In genomic region chr1:171088237-171088869, GRCm38 (mm10) we compare ENCODE assay signal across 8 mouse cellular contexts. TPM values are rescaled to one million over a fixed set of nuclear protein-coding genes. Genes with fewer than 3 reads are reported as not detected.
A peak's percentile ranks its signal among the peaks of the same experiment; 100 is the strongest.
DNase-seq lines count a peak whose midpoint lies in the region; ATAC-seq and TF ChIP-seq lines count a peak whose summit lies in the region.
"Not testable (repeated sequence)": the region's sequence is repeated elsewhere in the genome, so short reads cannot be mapped to it uniquely, and the experiment has no call there.

No protein-coding gene starts in this region.

- DNase-seq in MEL (ENCODE audit: low read depth, low spot score), result peak; percentile 67
- peak; percentile 57 for DNase-seq in embryonic facial prominence, embryonic 11.5 days (ENCODE audit: low spot score)
- not testable (repeated sequence) for DNase-seq in liver, embryonic 14.5 days (ENCODE audit: low read depth in 3 of 3, low spot score in 3 of 3)

- not testable (repeated sequence) for H3K27me3 ChIP-seq in MEL (ENCODE audit: control insufficient read depth in 1 of 2, insufficient read depth in 2 of 2, low read length in 2 of 2); forebrain, embryonic 16.5 days (replicated peaks; ENCODE audit: control insufficient read depth, insufficient read depth, low read length); midbrain, embryonic 15.5 days (replicated peaks); stomach, embryonic 15.5 days (replicated peaks)
- H3K27me3 ChIP-seq in embryonic facial prominence, embryonic 11.5 days (ENCODE audit: control insufficient read depth, insufficient read depth, low read length), result peaks cover 11% of the 10 kb centered on the region
- H3K27me3 ChIP-seq in hindbrain, embryonic 13.5 days, result peaks cover 51% of the 10 kb centered on the region
- H3K27me3 ChIP-seq in kidney, embryonic 16.5 days (ENCODE audit: insufficient read depth, low read length), result peaks cover 12% of the 10 kb centered on the region
- H3K27me3 ChIP-seq in liver, embryonic 14.5 days (ENCODE audit: control insufficient read depth, insufficient read depth, low read length), result peaks cover 15% of the 10 kb centered on the region

- ATAC-seq in embryonic facial prominence, embryonic 11.5 days (replicated peaks; ENCODE audit: insufficient number of reproducible peaks, low FRiP score, low TSS enrichment, low read depth); forebrain, embryonic 16.5 days; hindbrain, embryonic 13.5 days (ENCODE audit: low FRiP score); kidney, embryonic 16.5 days (ENCODE audit: low FRiP score, low TSS enrichment); liver, embryonic 14.5 days (ENCODE audit: insufficient read depth); midbrain, embryonic 15.5 days (replicated peaks); stomach, embryonic 15.5 days (ENCODE audit: insufficient read depth, low FRiP score, low read depth): not testable (repeated sequence)

- TF ChIP-seq POLR2A in MEL (IDR thresholded peaks at IDR 0.05; ENCODE audit: control insufficient read depth in 1 of 2, insufficient read depth in 1 of 2, low read depth in 1 of 2, low read length in 2 of 2, poor library complexity in 1 of 2), result peak in 1 of 2 experiments; percentile 27; a peak in 1 of 4 replicates

- not testable (repeated sequence) for TF ChIP-seq CTCF in MEL (IDR thresholded peaks at IDR 0.05 in 2 of 3, conservative IDR thresholded peaks at IDR 0.05 in 1 of 3; ENCODE audit: control insufficient read depth in 1 of 3, insufficient read depth in 1 of 3, low read depth in 2 of 3, low read length in 3 of 3, poor library complexity in 1 of 3, severe bottlenecking in 1 of 3); liver, embryonic 14.5 days (IDR thresholded peaks at IDR 0.05; ENCODE audit: low read depth)

- H3K4me2 ChIP-seq in embryonic facial prominence, embryonic 11.5 days (ENCODE audit: low read depth, low read length), result not testable (repeated sequence)
- H3K4me2 ChIP-seq in forebrain, embryonic 16.5 days (ENCODE audit: low read length), result peak overlapping the region; percentile 31
- H3K4me2 ChIP-seq in hindbrain, embryonic 13.5 days, result peak overlapping the region; percentile 25; the same call in 1 of the 2 replicates
- peak overlapping the region; percentile 34; the same call in 1 of the 2 replicates for H3K4me2 ChIP-seq in kidney, embryonic 16.5 days (replicated peaks; ENCODE audit: low read depth, low read length)
- H3K4me2 ChIP-seq in liver, embryonic 14.5 days (ENCODE audit: low read depth), result peak overlapping the region; percentile 43
- peak overlapping the region; percentile 35 for H3K4me2 ChIP-seq in midbrain, embryonic 15.5 days
- H3K4me2 ChIP-seq in stomach, embryonic 15.5 days, result peak overlapping the region; percentile 40

- H3K27ac ChIP-seq in MEL (ENCODE audit: control insufficient read depth, low read depth, low read length), result peak overlapping the region; percentile 49; the same call in 1 of the 2 replicates
- not testable (repeated sequence) for H3K27ac ChIP-seq in embryonic facial prominence, embryonic 11.5 days (replicated peaks; ENCODE audit: low read depth, low read length); forebrain, embryonic 16.5 days (ENCODE audit: low read length); hindbrain, embryonic 13.5 days; kidney, embryonic 16.5 days (ENCODE audit: low read length); liver, embryonic 14.5 days; midbrain, embryonic 15.5 days; stomach, embryonic 15.5 days

- TF ChIP-seq RAD21 in MEL (IDR thresholded peaks at IDR 0.05; ENCODE audit: low read depth, low read length), result not testable (repeated sequence)

- not testable (repeated sequence) for H3K36me3 ChIP-seq in MEL (ENCODE audit: control insufficient read depth in 1 of 2, insufficient read depth in 2 of 2, low read length in 2 of 2); embryonic facial prominence, embryonic 11.5 days (replicated peaks; ENCODE audit: control insufficient read depth, insufficient read depth, low read depth, low read length); forebrain, embryonic 16.5 days (ENCODE audit: control insufficient read depth, insufficient read depth); hindbrain, embryonic 13.5 days; kidney, embryonic 16.5 days (ENCODE audit: insufficient read depth, low read length); liver, embryonic 14.5 days (replicated peaks; ENCODE audit: control insufficient read depth, insufficient read depth, low read depth); midbrain, embryonic 15.5 days (replicated peaks); stomach, embryonic 15.5 days

- not testable (repeated sequence) for H3K79me2 ChIP-seq in MEL (ENCODE audit: control insufficient read depth, insufficient read depth, low read length, poor library complexity)

- 0 out of 4 replicates have a peak, but pooled peaks of 1 of the 2 experiments have one; percentile 14 for TF ChIP-seq EP300 in MEL (IDR thresholded peaks at IDR 0.05; ENCODE audit: low read depth in 1 of 2, low read length in 2 of 2)
- TF ChIP-seq EP300 in liver, embryonic 14.5 days (IDR thresholded peaks at IDR 0.05; ENCODE audit: low read depth), result not testable (repeated sequence)

- H3K9me3 ChIP-seq in MEL (replicated peaks; ENCODE audit: insufficient read depth, low read length); embryonic facial prominence, embryonic 11.5 days (replicated peaks; ENCODE audit: control insufficient read depth, low read length); forebrain, embryonic 16.5 days (ENCODE audit: control insufficient read depth, low read length); hindbrain, embryonic 13.5 days; kidney, embryonic 16.5 days (ENCODE audit: low read length); liver, embryonic 14.5 days (ENCODE audit: control insufficient read depth, low read length); midbrain, embryonic 15.5 days; stomach, embryonic 15.5 days: not testable (repeated sequence)

- H3K4me1 ChIP-seq in MEL (ENCODE audit: control insufficient read depth in 1 of 2, insufficient read depth in 2 of 2, low read length in 2 of 2); embryonic facial prominence, embryonic 11.5 days (ENCODE audit: control insufficient read depth, insufficient read depth, low read length); forebrain, embryonic 16.5 days (replicated peaks; ENCODE audit: control insufficient read depth, insufficient read depth, low read length); hindbrain, embryonic 13.5 days (replicated peaks); kidney, embryonic 16.5 days (ENCODE audit: insufficient read depth, low read length); midbrain, embryonic 15.5 days; stomach, embryonic 15.5 days: not testable (repeated sequence)
- peaks cover 5 to 10% of the 10 kb centered on the region in 2 experiments for H3K4me1 ChIP-seq in liver, embryonic 14.5 days (replicated peaks; ENCODE audit: control insufficient read depth in 2 of 2, insufficient read depth in 2 of 2, low read length in 1 of 2)

- peak overlapping the region; percentile 56 for H3K9ac ChIP-seq in MEL (ENCODE audit: control insufficient read depth, low read depth, low read length, poor library complexity, severe bottlenecking)
- not testable (repeated sequence) for H3K9ac ChIP-seq in embryonic facial prominence, embryonic 11.5 days (replicated peaks; ENCODE audit: low read length); forebrain, embryonic 16.5 days (replicated peaks; ENCODE audit: low read depth, low read length); hindbrain, embryonic 13.5 days; kidney, embryonic 16.5 days (replicated peaks; ENCODE audit: low read length); midbrain, embryonic 15.5 days; stomach, embryonic 15.5 days
- 0 out of 2 replicates have a peak overlapping the region, but pooled peaks have one; percentile 34 for H3K9ac ChIP-seq in liver, embryonic 14.5 days (replicated peaks)

- H3K4me3 ChIP-seq in MEL (ENCODE audit: control insufficient read depth in 1 of 2, insufficient read depth in 1 of 2, low read depth in 2 of 2, low read length in 2 of 2), result peak overlapping the region; percentile 43 to 45
- H3K4me3 ChIP-seq in embryonic facial prominence, embryonic 11.5 days (ENCODE audit: low read depth, low read length); hindbrain, embryonic 13.5 days; kidney, embryonic 16.5 days (ENCODE audit: low read length); liver, embryonic 14.5 days (ENCODE audit: insufficient read depth in 1 of 2, low read depth in 2 of 2, low read length in 2 of 2): not testable (repeated sequence)
- H3K4me3 ChIP-seq in forebrain, embryonic 16.5 days (replicated peaks; ENCODE audit: low read length), result peak overlapping the region; percentile 18; the same call in 1 of the 2 replicates
- H3K4me3 ChIP-seq in midbrain, embryonic 15.5 days, result peak overlapping the region; percentile 17
- 0 out of 2 replicates have a peak overlapping the region, but pooled peaks have one; percentile 16 for H3K4me3 ChIP-seq in stomach, embryonic 15.5 days (replicated peaks)

- WGBS in embryonic facial prominence, embryonic 11.5 days, result 3% methylated on average over 10 of the region's 10 CpGs
- 3% methylated on average over 10 of the region's 10 CpGs for WGBS in forebrain, embryonic 16.5 days
- 3% methylated on average over 10 of the region's 10 CpGs for WGBS in hindbrain, embryonic 13.5 days
- WGBS in kidney, embryonic 16.5 days, result 5% methylated on average over 10 of the region's 10 CpGs
- WGBS in liver, embryonic 14.5 days (ENCODE audit: insufficient replicate concordance), result 3% methylated on average over 10 of the region's 10 CpGs
- WGBS in midbrain, embryonic 15.5 days, result 7% methylated on average over 10 of the region's 10 CpGs
- 4% methylated on average over 10 of the region's 10 CpGs for WGBS in stomach, embryonic 15.5 days

RNA-seq across cellular contexts. Expression of gene Fcgr3, which starts 23.6 kb away (rescaled TPM):
- total RNA-seq in MEL (2012; rRNA removed), result 0.39 and 0.62 TPM in 2 replicates
- polyA plus RNA-seq in MEL (2012; ENCODE audit: insufficient read depth in 1 of 2, insufficient read length in 2 of 2, low read depth in 1 of 2, low replicate concordance in 2 of 2, missing spikeins in 1 of 2), result 1 to 10 TPM in 1 of 2 experiments, not detected in 1; 6.1 TPM
- polyA plus RNA-seq in embryonic facial prominence, embryonic 11.5 days (2014; fragmentation: Nextera tagmentation; extraction: Ambion mirVana), result 6.5 and 7.9 TPM in 2 replicates
- polyA plus RNA-seq in forebrain, embryonic 16.5 days (2015; fragmentation: Nextera tagmentation; extraction: Ambion mirVana), result 6.7 and 7.6 TPM in 2 replicates
- polyA plus RNA-seq in hindbrain, embryonic 13.5 days (2015; fragmentation: Nextera tagmentation; extraction: Ambion mirVana), result 8.1 and 10.0 TPM in 2 replicates
- polyA plus RNA-seq in kidney, embryonic 16.5 days (2015; fragmentation: Nextera tagmentation; extraction: Ambion mirVana), result 8.8 and 9.0 TPM in 2 replicates
- 12.7 and 14.6 TPM in 2 replicates for polyA plus RNA-seq in liver, embryonic 14.5 days (2012; rRNA removed)
- polyA plus RNA-seq in liver, embryonic 14.5 days (2014; fragmentation: Nextera tagmentation; extraction: Ambion mirVana), result 19.2 and 24.6 TPM in 2 replicates
- polyA plus RNA-seq in midbrain, embryonic 15.5 days (2015; fragmentation: Nextera tagmentation; extraction: Ambion mirVana), result 10.7 and 11.7 TPM in 2 replicates
- 18.7 and 18.8 TPM in 2 replicates for polyA plus RNA-seq in stomach, embryonic 15.5 days (2015; fragmentation: Nextera tagmentation; extraction: Ambion mirVana)

RNA-seq across cellular contexts. Expression of gene Cfap126, which starts 25.4 kb away (rescaled TPM):
- total RNA-seq in MEL (2012; rRNA removed), result 0.69 and 0.75 TPM in 2 replicates
- 1 to 10 TPM in 1 of 2 experiments, not detected in 1; 3.5 TPM for polyA plus RNA-seq in MEL (2012; ENCODE audit: insufficient read depth in 1 of 2, insufficient read length in 2 of 2, low read depth in 1 of 2, low replicate concordance in 2 of 2, missing spikeins in 1 of 2)
- polyA plus RNA-seq in embryonic facial prominence, embryonic 11.5 days (2014; fragmentation: Nextera tagmentation; extraction: Ambion mirVana), result 1.4 and 1.7 TPM in 2 replicates
- polyA plus RNA-seq in forebrain, embryonic 16.5 days (2015; fragmentation: Nextera tagmentation; extraction: Ambion mirVana), result 5.3 and 6.4 TPM in 2 replicates
- polyA plus RNA-seq in hindbrain, embryonic 13.5 days (2015; fragmentation: Nextera tagmentation; extraction: Ambion mirVana), result 9.4 and 18.4 TPM in 2 replicates
- polyA plus RNA-seq in kidney, embryonic 16.5 days (2015; fragmentation: Nextera tagmentation; extraction: Ambion mirVana), result 2.9 and 3.0 TPM in 2 replicates
- polyA plus RNA-seq in liver, embryonic 14.5 days (2012; rRNA removed), result 1.8 and 2.2 TPM in 2 replicates
- 1.9 and 2.6 TPM in 2 replicates for polyA plus RNA-seq in liver, embryonic 14.5 days (2014; fragmentation: Nextera tagmentation; extraction: Ambion mirVana)
- polyA plus RNA-seq in midbrain, embryonic 15.5 days (2015; fragmentation: Nextera tagmentation; extraction: Ambion mirVana), result 6.5 and 9.0 TPM in 2 replicates
- polyA plus RNA-seq in stomach, embryonic 15.5 days (2015; fragmentation: Nextera tagmentation; extraction: Ambion mirVana), result 1.6 and 2.9 TPM in 2 replicates
